Mouse (Mus musculus) liver, postnatal 0 days (tissue): ENCODE measurements around the gene Gas2. TPM values are rescaled to one million over a fixed set of nuclear protein-coding genes. Genes with fewer than 3 reads are reported as not detected.
A peak's percentile ranks its signal among the peaks of the same experiment; 100 is the strongest.

Source experiments
- ATAC-seq: fragments of 200-750 bp; cut with Nextera tagmentation; 2 replicates; pipeline ENCODE4 v1.8.0; 2017; ENCODE audit warnings: mild to moderate bottlenecking, moderate library complexity
- DNase-seq: peaks from one replicate; pipeline ENCODE4 v3.0.0-alpha.2; 2016
- H3K27ac ChIP-seq: fragments of 300-500 bp; sonication (generic); 2 replicates; pipeline ENCODE4 v1.5.1; 2014; ENCODE audit warnings: antibody characterized with exemption, moderate library complexity, mild to moderate bottlenecking, low read depth
- H3K27me3 ChIP-seq: fragments of 300-500 bp; sonication (generic); 2 replicates; pipeline ENCODE4 v1.6.1; 2014; ENCODE audit warnings: low read length, control low read depth, mixed read lengths; ENCODE audit not compliant: insufficient read depth
- H3K36me3 ChIP-seq: fragments of 300-500 bp; sonication (generic); replicated peaks from 2 replicates; pipeline ENCODE4 v1.6.1; 2014; ENCODE audit warnings: mild to moderate bottlenecking, control low read depth, low read length, moderate library complexity, mixed read lengths; ENCODE audit not compliant: insufficient read depth
- H3K4me1 ChIP-seq: fragments of 300-500 bp; sonication (generic); 2 replicates; pipeline ENCODE4 v1.6.1; 2014; ENCODE audit warnings: antibody characterized with exemption, mild to moderate bottlenecking, control low read depth; ENCODE audit not compliant: insufficient read depth
- H3K4me2 ChIP-seq: fragments of 300-500 bp; sonication (generic); 2 replicates; pipeline ENCODE4 v1.6.1; 2014; ENCODE audit warnings: low read depth, mild to moderate bottlenecking, low read length, moderate library complexity, mixed read lengths
- H3K4me3 ChIP-seq: fragments of 300-500 bp; sonication (generic); 2 replicates; pipeline ENCODE4 v1.5.1; 2014; ENCODE audit warnings: low read depth, low read length
- H3K9ac ChIP-seq: fragments of 300-500 bp; sonication (generic); replicated peaks from 2 replicates; pipeline ENCODE4 v1.6.1; 2014; ENCODE audit warnings: mild to moderate bottlenecking, moderate library complexity
- H3K9me3 ChIP-seq: fragments of 300-500 bp; sonication (generic); 2 replicates; pipeline ENCODE4 v1.6.1; 2016; ENCODE audit warnings: mild to moderate bottlenecking, control low read depth, low read length, mixed read lengths
- CTCF ChIP-seq: sonication (generic); IDR thresholded peaks from 2 replicates; pipeline ENCODE4 v1.5.1; 2016; ENCODE audit warnings: antibody characterized with exemption, low read depth
- EP300 ChIP-seq: IDR thresholded peaks from 2 replicates; pipeline ENCODE4 v1.6.1; 2016; ENCODE audit warnings: antibody characterized with exemption, low read depth, mild to moderate bottlenecking
- WGBS: fragments of 180-500 bp; shearing (Covaris S2); extraction: QIAGEN DNeasy Blood & Tissue Kit; methylation state at CpG from one replicate; pipeline ENCODE4 v1.1.7; 2014; ENCODE audit not compliant: insufficient replicate concordance; 5-methylcytosine and 5-hydroxymethylcytosine counted together
- polyA plus RNA-seq: library from polyadenylated mRNA; unstranded; fragments of >200 nt; fragmentation: Nextera tagmentation; extraction: Ambion mirVana; gene quantifications from 2 replicates; pipeline ENCODE4 v1.2.1, GENCODE M21; 2015

Gene Gas2
- polyA plus RNA-seq, 1 experiment from 2014 or later, result 6.1 TPM

GRCm38 (mm10) chr7:51960698-51961374 lies 99.0 kb downstream of the Gas2 start:
- Histone ChIP-seq H3K4me1 (no peaks in the 10 kb centered on the region), H3K4me2 (no peak overlapping the region), H3K27ac (no peak overlapping the region), H3K4me3 (no peak overlapping the region), H3K9ac (no peak overlapping the region), H3K36me3 (no peaks in the 10 kb centered on the region), H3K27me3 (no peaks in the 10 kb centered on the region), H3K9me3 (no peaks in the 10 kb centered on the region)
- ATAC-seq (no peak), DNase-seq (no peak)
- WGBS, result 66% methylated on average over 6 of the region's 6 CpGs
- no peak for TF ChIP-seq EP300
- TF ChIP-seq CTCF, result no peak

DNA sequence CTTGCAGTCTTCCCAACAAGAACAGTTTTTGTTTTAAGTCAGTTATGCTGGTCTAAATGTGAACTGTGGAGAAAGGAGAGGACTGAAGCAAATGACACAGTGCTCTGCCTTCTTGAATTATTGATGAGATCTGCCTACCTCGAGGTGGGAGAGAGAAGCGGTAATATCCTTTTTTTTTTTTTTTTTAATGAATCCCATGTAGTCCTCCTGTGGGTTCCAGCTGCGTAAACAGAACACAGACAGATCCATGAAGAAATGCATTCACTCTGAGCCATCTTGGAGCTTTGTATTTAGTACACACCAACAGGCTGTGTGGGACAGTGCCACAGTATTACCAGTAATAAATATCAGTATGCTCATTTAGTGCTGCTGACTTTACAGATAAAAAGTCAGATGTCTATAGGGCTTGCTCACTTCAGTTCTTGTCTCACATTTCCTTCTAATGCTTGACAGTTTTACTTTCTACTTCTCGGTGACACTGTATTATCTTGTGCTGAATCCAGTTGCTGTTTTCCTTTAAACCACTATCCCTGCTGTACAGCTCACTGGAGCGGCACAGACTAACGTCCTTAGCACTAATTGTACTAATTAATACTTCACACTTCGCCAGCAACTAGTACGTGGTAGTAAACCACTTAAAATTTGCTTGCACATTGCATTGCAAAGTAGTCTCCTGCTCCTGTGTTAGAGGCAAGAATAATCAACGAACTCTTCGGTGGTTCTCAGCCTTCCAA lies 100.6 kb downstream of the Gas2 start:
- ATAC-seq, result no peak
- Histone ChIP-seq H3K36me3 (no peaks in the 10 kb centered on the region), H3K4me1 (no peaks in the 10 kb centered on the region), H3K27me3 (no peaks in the 10 kb centered on the region), H3K27ac (no peak overlapping the region), H3K4me3 (no peak overlapping the region), H3K9me3 (no peaks in the 10 kb centered on the region), H3K4me2 (no peak overlapping the region), H3K9ac (no peak overlapping the region)
- 79% methylated on average over 10 of the region's 10 CpGs for WGBS
- no peak for TF ChIP-seq EP300
- TF ChIP-seq CTCF, result no peak
- DNase-seq, result no peak

DNA sequence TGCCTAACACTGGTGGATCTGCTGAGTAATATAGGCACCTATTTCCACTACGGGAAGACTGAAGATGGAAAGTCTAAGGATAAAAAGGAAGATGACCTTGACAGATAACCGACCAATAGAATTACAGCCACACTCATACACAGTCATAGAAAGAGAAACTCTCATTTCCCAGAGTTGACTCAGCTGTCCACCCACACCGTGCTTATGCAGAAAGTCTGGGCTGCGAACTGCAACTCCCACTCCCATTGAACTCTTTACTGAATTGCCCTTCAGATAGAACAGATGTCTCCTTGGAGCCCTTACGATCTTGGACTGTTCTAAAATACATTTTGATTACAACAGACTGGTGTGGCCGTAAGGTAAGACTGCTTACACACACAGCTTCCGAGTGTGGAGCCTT lies 102.9 kb downstream of the Gas2 start:
- no peak overlapping the region for H3K4me3 ChIP-seq
- H3K27ac ChIP-seq, result no peak overlapping the region
- H3K9ac ChIP-seq, result no peak overlapping the region
- no peak for DNase-seq
- no peak for TF ChIP-seq EP300
- no peak for TF ChIP-seq CTCF
- ATAC-seq, result no peak
- H3K9me3 ChIP-seq, result no peaks in the 10 kb centered on the region
- H3K4me2 ChIP-seq, result no peak overlapping the region
- H3K36me3 ChIP-seq, result no peaks in the 10 kb centered on the region
- 81% methylated on average over 7 of the region's 7 CpGs for WGBS
- no peaks in the 10 kb centered on the region for H3K27me3 ChIP-seq
- no peaks in the 10 kb centered on the region for H3K4me1 ChIP-seq

DNA sequence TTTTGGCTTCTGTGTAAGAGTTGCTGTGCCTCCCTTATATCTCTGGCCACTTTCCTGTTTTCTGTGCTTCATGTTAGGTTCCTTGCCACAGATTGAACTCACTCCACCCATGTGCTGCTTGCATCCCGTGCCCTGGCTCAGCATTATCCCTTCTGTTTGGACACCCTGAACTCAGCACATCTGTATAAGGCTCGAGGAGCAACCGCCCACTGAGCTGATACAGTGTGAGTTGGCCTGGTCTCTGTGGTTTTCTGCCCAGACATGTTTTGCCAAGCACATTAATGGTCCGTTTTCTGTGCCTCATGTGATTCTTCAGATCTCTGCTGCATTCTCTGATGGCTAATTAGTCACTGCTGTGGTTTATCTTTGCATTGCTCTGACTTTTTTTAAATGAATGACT lies 105.8 kb downstream of the Gas2 start:
- Histone ChIP-seq H3K27ac (no peak overlapping the region), H3K4me2 (no peak overlapping the region), H3K27me3 (no peaks in the 10 kb centered on the region), H3K4me3 (no peak overlapping the region), H3K9me3 (no peaks in the 10 kb centered on the region), H3K4me1 (no peaks in the 10 kb centered on the region), H3K9ac (no peak overlapping the region), H3K36me3 (no peaks in the 10 kb centered on the region)
- no peak for TF ChIP-seq CTCF
- TF ChIP-seq EP300, result no peak
- no peak for DNase-seq
- 63% methylated on average over 4 of the region's 4 CpGs for WGBS
- no peak for ATAC-seq

GRCm38 (mm10) chr7:51969379-51969778 lies 107.6 kb downstream of the Gas2 start:
- no peak overlapping the region for H3K4me3 ChIP-seq

GRCm38 (mm10) chr7:51972252-51972855 lies 110.5 kb downstream of the Gas2 start:
- no peak overlapping the region for H3K4me2 ChIP-seq

More at GRCm38 (mm10) chr7:51969379-51969778, 107.6 kb downstream of the Gas2 start:
- Histone ChIP-seq H3K36me3 (no peaks in the 10 kb centered on the region), H3K27me3 (no peaks in the 10 kb centered on the region), H3K9me3 (no peaks in the 10 kb centered on the region), H3K4me1 (no peaks in the 10 kb centered on the region), H3K9ac (no peak overlapping the region), H3K27ac (no peak overlapping the region), H3K4me2 (no peak overlapping the region)
- DNase-seq, result no peak
- no peak for TF ChIP-seq CTCF
- TF ChIP-seq EP300, result no peak
- ATAC-seq, result no peak

More at GRCm38 (mm10) chr7:51972252-51972855, 110.5 kb downstream of the Gas2 start:
- H3K9ac ChIP-seq, result no peak overlapping the region
- H3K27me3 ChIP-seq, result no peaks in the 10 kb centered on the region
- no peaks in the 10 kb centered on the region for H3K36me3 ChIP-seq
- no peaks in the 10 kb centered on the region for H3K4me1 ChIP-seq
- WGBS, result 31% methylated on average over 6 of the region's 6 CpGs
- no peak overlapping the region for H3K4me3 ChIP-seq
- H3K27ac ChIP-seq, result no peak overlapping the region
- H3K9me3 ChIP-seq, result no peaks in the 10 kb centered on the region
- ATAC-seq (no peak), DNase-seq (peak; percentile 29)
- TF ChIP-seq CTCF (peak; percentile 83), EP300 (no peak)
